Mouse (Mus musculus) olfactory bulb, adult 2 months (tissue): ENCODE measurements around the gene Ssc5d.

Experiments
- CTCF ChIP-seq: fragments of 200-500 bp; IDR thresholded peaks from 2 replicates; pipeline ENCODE4 v1.5.1; 2012; ENCODE audit warnings: low read depth, mild to moderate bottlenecking, low read length, moderate library complexity; ENCODE audit not compliant: insufficient read depth
- POLR2A ChIP-seq: fragments of 200-500 bp; IDR thresholded peaks from 2 replicates; pipeline ENCODE4 v1.6.1; 2012; ENCODE audit warnings: mild to moderate bottlenecking, low read depth, low read length, moderate library complexity; ENCODE audit not compliant: insufficient read depth

DNA sequence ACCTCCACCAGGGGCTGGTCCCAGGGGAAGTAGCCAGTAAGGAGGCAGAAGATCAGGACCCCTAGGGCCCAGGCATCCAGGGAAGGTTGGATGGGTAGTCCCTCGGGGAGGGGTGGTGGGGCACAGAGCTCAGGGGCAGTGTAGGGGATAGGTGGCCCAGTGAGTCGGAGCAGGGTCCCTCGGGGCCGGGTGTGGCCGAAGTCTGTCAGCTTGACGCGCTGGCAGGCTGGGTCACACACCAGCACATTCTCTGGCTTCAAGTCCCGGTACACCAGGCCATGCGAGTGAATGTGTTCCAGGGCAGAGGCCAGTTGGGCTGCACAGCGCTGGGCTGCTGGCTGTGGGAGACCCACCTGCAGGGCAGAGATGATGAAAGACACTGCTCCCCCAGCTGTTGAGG is 31.8 kb downstream of the Ssc5d start:
- TF ChIP-seq POLR2A = no peak
- no peak for TF ChIP-seq CTCF
